Mouse (Mus musculus): ENCODE data around the gene Atp6v1b1. TPM values are rescaled to one million over a fixed set of nuclear protein-coding genes. Genes with fewer than 3 reads are reported as not detected.
A peak's percentile ranks its signal among the peaks of the same experiment; 100 is the strongest.

Atp6v1b1 gene
- total and polyA plus RNA-seq, 2 experiments from 2014 or later: 4.1 TPM; not detected in 1

- Histone ChIP-seq H3K9me3 (replicated peaks; ENCODE audit: control insufficient read depth, low read length) (no peaks in the 10 kb centered on the region), H3K4me1 (ENCODE audit: control insufficient read depth, insufficient read depth) (peaks cover 9% of the 10 kb centered on the region), H3K4me3 (ENCODE audit: low read depth, low read length) (no peak overlapping the region), H3K9ac (replicated peaks; ENCODE audit: low read depth, low read length) (no peak overlapping the region), H3K4me2 (ENCODE audit: low read depth, low read length) (no peak overlapping the region), H3K36me3 (replicated peaks; ENCODE audit: control insufficient read depth, insufficient read depth, low read length) (no peaks in the 10 kb centered on the region), H3K27ac (ENCODE audit: low read depth) (no peak overlapping the region), H3K27me3 (ENCODE audit: control insufficient read depth, insufficient read depth, low read length) (peaks cover 100% of the 10 kb centered on the region)
- DNase-seq (ENCODE audit: low spot score) (no peak), ATAC-seq (ENCODE audit: insufficient read depth, low read depth) (no peak)
- WGBS: 8% methylated on average over 12 of the region's 12 CpGs
- no peak for TF ChIP-seq CTCF (IDR thresholded peaks at IDR 0.05; ENCODE audit: low read depth)
- no peak for TF ChIP-seq EP300 (IDR thresholded peaks at IDR 0.05; ENCODE audit: low read depth)
Measured at GRCm38 (mm10) chr6:83713271-83714136, 29.3 kb upstream of the Atp6v1b1 start.

GRCm38 (mm10) chr6:83714221-83715123 is 28.3 kb upstream of the Atp6v1b1 start:
- Histone ChIP-seq H3K27ac (ENCODE audit: low read depth) (no peak overlapping the region), H3K9ac (replicated peaks; ENCODE audit: low read depth, low read length) (no peak overlapping the region), H3K9me3 (replicated peaks; ENCODE audit: control insufficient read depth, low read length) (no peaks in the 10 kb centered on the region), H3K27me3 (ENCODE audit: control insufficient read depth, insufficient read depth, low read length) (peaks cover 100% of the 10 kb centered on the region), H3K4me2 (ENCODE audit: low read depth, low read length) (no peak overlapping the region), H3K4me3 (ENCODE audit: low read depth, low read length) (peak overlapping the region; percentile 4; the same call in 1 of the 2 replicates), H3K4me1 (ENCODE audit: control insufficient read depth, insufficient read depth) (peaks cover 9% of the 10 kb centered on the region), H3K36me3 (replicated peaks; ENCODE audit: control insufficient read depth, insufficient read depth, low read length) (no peaks in the 10 kb centered on the region)
- no peak for ATAC-seq (ENCODE audit: insufficient read depth, low read depth)
- 1% methylated on average over 34 of the region's 34 CpGs for whole genome bisulfite sequencing
- no peak for DNase-seq (ENCODE audit: low spot score)
- TF ChIP-seq CTCF (IDR thresholded peaks at IDR 0.05; ENCODE audit: low read depth) (no peak), EP300 (IDR thresholded peaks at IDR 0.05; ENCODE audit: low read depth) (no peak)

GRCm38 (mm10) chr6:83715461-83716196 is 27.2 kb upstream of the Atp6v1b1 start:
- DNase-seq (ENCODE audit: low spot score) (no peak), ATAC-seq (ENCODE audit: insufficient read depth, low read depth) (no peak)
- WGBS: 5% methylated on average over 30 of the region's 30 CpGs
- TF ChIP-seq EP300 (IDR thresholded peaks at IDR 0.05; ENCODE audit: low read depth): no peak
- no peak for TF ChIP-seq CTCF (IDR thresholded peaks at IDR 0.05; ENCODE audit: low read depth)
- Histone ChIP-seq H3K4me3 (ENCODE audit: low read depth, low read length) (peak overlapping the region; percentile 4), H3K4me1 (ENCODE audit: control insufficient read depth, insufficient read depth) (peaks cover 7% of the 10 kb centered on the region), H3K36me3 (replicated peaks; ENCODE audit: control insufficient read depth, insufficient read depth, low read length) (no peaks in the 10 kb centered on the region), H3K27me3 (ENCODE audit: control insufficient read depth, insufficient read depth, low read length) (peaks cover 100% of the 10 kb centered on the region), H3K9me3 (replicated peaks; ENCODE audit: control insufficient read depth, low read length) (no peaks in the 10 kb centered on the region), H3K27ac (ENCODE audit: low read depth) (no peak overlapping the region), H3K4me2 (ENCODE audit: low read depth, low read length) (no peak overlapping the region), H3K9ac (replicated peaks; ENCODE audit: low read depth, low read length) (no peak overlapping the region)

- no peak overlapping the region; the same call in 1 of the 2 replicates for H3K4me3 ChIP-seq (ENCODE audit: low read depth, low read length)
- TF ChIP-seq EP300 (IDR thresholded peaks at IDR 0.05; ENCODE audit: low read depth) (no peak), CTCF (IDR thresholded peaks at IDR 0.05; ENCODE audit: low read depth) (no peak)
- no peak for ATAC-seq (ENCODE audit: insufficient read depth, low read depth)
- no peaks in the 10 kb centered on the region for H3K4me1 ChIP-seq (ENCODE audit: control insufficient read depth, insufficient read depth)
- H3K36me3 ChIP-seq (replicated peaks; ENCODE audit: control insufficient read depth, insufficient read depth, low read length): no peaks in the 10 kb centered on the region
- no peaks in the 10 kb centered on the region for H3K9me3 ChIP-seq (replicated peaks; ENCODE audit: control insufficient read depth, low read length)
- no peak overlapping the region for H3K4me2 ChIP-seq (ENCODE audit: low read depth, low read length)
- peaks cover 100% of the 10 kb centered on the region for H3K27me3 ChIP-seq (ENCODE audit: control insufficient read depth, insufficient read depth, low read length)
- no peak overlapping the region for H3K27ac ChIP-seq (ENCODE audit: low read depth)
- 6% methylated on average over 8 of the region's 8 CpGs for WGBS
- H3K9ac ChIP-seq (replicated peaks; ENCODE audit: low read depth, low read length): no peak overlapping the region
- DNase-seq (ENCODE audit: low spot score): no peak
Measured at GRCm38 (mm10) chr6:83717026-83717425, 25.8 kb upstream of the Atp6v1b1 start.

- Histone ChIP-seq H3K9ac (replicated peaks; ENCODE audit: low read depth, low read length) (no peak overlapping the region), H3K4me3 (ENCODE audit: low read depth, low read length) (no peak overlapping the region), H3K27me3 (ENCODE audit: control insufficient read depth, insufficient read depth, low read length) (peaks cover 80% of the 10 kb centered on the region), H3K36me3 (replicated peaks; ENCODE audit: control insufficient read depth, insufficient read depth, low read length) (no peaks in the 10 kb centered on the region), H3K9me3 (replicated peaks; ENCODE audit: control insufficient read depth, low read length) (no peaks in the 10 kb centered on the region), H3K27ac (ENCODE audit: low read depth) (no peak overlapping the region), H3K4me1 (ENCODE audit: control insufficient read depth, insufficient read depth) (no peaks in the 10 kb centered on the region), H3K4me2 (ENCODE audit: low read depth, low read length) (no peak overlapping the region)
- no peak for ATAC-seq (ENCODE audit: insufficient read depth, low read depth)
- WGBS: 18% methylated on average over 6 of the region's 6 CpGs
- TF ChIP-seq EP300 (IDR thresholded peaks at IDR 0.05; ENCODE audit: low read depth): no peak
- TF ChIP-seq CTCF (IDR thresholded peaks at IDR 0.05; ENCODE audit: low read depth): no peak
- no peak for DNase-seq (ENCODE audit: low spot score)
Measured at GRCm38 (mm10) chr6:83722526-83722925, 20.3 kb upstream of the Atp6v1b1 start.
